Mouse (Mus musculus): ENCODE measurements around the gene Il11. TPM values are rescaled to one million over a fixed set of nuclear protein-coding genes. Genes with fewer than 3 reads are reported as not detected.
A peak's percentile ranks its signal among the peaks of the same experiment; 100 is the strongest.

Il11 gene
- polyA plus RNA-seq, 1 experiment from 2014 or later: 0.11 TPM

- WGBS: under 1% methylated on average over 14 of the region's 14 CpGs
- peaks cover 5% of the 10 kb centered on the region; the same call in 1 of the 2 replicates for H3K36me3 ChIP-seq (ENCODE audit: control insufficient read depth, insufficient read depth)
- ATAC-seq (replicated peaks; ENCODE audit: extremely low read depth, insufficient read depth, low FRiP score): peak; percentile 2
Observed at GRCm38 (mm10) chr7:4740309-4740727, 42.3 kb downstream of the Il11 start.

GRCm38 (mm10) chr7:4739544-4740275 is 42.9 kb downstream of the Il11 start, which contains the start of gene Kmt5c:
Gene Kmt5c, plus strand, starts transcription at chr7:4740115.
- Histone ChIP-seq H3K27ac (ENCODE audit: low read length) (peak within 1 kb of the TSS; percentile 93), H3K4me2 (ENCODE audit: low read depth, low read length) (peak within 1 kb of the TSS; percentile 89), H3K9ac (ENCODE audit: low read length) (peak within 1 kb of the TSS; percentile 94), H3K4me1 (ENCODE audit: control insufficient read depth, insufficient read depth, low read length) (peaks cover 27% of the 10 kb centered on the region), H3K4me3 (ENCODE audit: low read length) (peak within 1 kb of the TSS; percentile 79), H3K27me3 (ENCODE audit: control insufficient read depth, insufficient read depth, low read length) (no peaks in the 10 kb centered on the region), H3K9me3 (replicated peaks; ENCODE audit: control insufficient read depth, low read length) (no peaks in the 10 kb centered on the region), H3K36me3 (ENCODE audit: control insufficient read depth, insufficient read depth) (peaks cover 5% of the 10 kb centered on the region; the same call in 1 of the 2 replicates)
- ATAC-seq (replicated peaks; ENCODE audit: extremely low read depth, insufficient read depth, low FRiP score): peak; percentile 94
- under 1% methylated on average over 39 of the region's 44 CpGs for WGBS

More at GRCm38 (mm10) chr7:4740309-4740727, 42.3 kb downstream of the Il11 start:
- Histone ChIP-seq H3K4me1 (ENCODE audit: control insufficient read depth, insufficient read depth, low read length) (peaks cover 27% of the 10 kb centered on the region), H3K27me3 (ENCODE audit: control insufficient read depth, insufficient read depth, low read length) (no peaks in the 10 kb centered on the region), H3K9me3 (replicated peaks; ENCODE audit: control insufficient read depth, low read length) (no peaks in the 10 kb centered on the region), H3K27ac (ENCODE audit: low read length) (peak overlapping the region; percentile 93), H3K4me2 (ENCODE audit: low read depth, low read length) (peak overlapping the region; percentile 73), H3K4me3 (ENCODE audit: low read length) (peak overlapping the region; percentile 79), H3K9ac (ENCODE audit: low read length) (peak overlapping the region; percentile 94)

- ATAC-seq (replicated peaks; ENCODE audit: extremely low read depth, insufficient read depth, low FRiP score): no peak
- WGBS: 47% methylated on average over 10 of the region's 10 CpGs
- H3K9me3 ChIP-seq (replicated peaks; ENCODE audit: control insufficient read depth, low read length): no peaks in the 10 kb centered on the region
- peaks cover 27% of the 10 kb centered on the region for H3K4me1 ChIP-seq (ENCODE audit: control insufficient read depth, insufficient read depth, low read length)
- peak overlapping the region; percentile 58 for H3K4me3 ChIP-seq (ENCODE audit: low read length)
- peak overlapping the region; percentile 66 for H3K9ac ChIP-seq (ENCODE audit: low read length)
- peak overlapping the region; percentile 89 for H3K4me2 ChIP-seq (ENCODE audit: low read depth, low read length)
- H3K36me3 ChIP-seq (ENCODE audit: control insufficient read depth, insufficient read depth): peaks cover 5% of the 10 kb centered on the region; the same call in 1 of the 2 replicates
- H3K27ac ChIP-seq (ENCODE audit: low read length): peak overlapping the region; percentile 82
- H3K27me3 ChIP-seq (ENCODE audit: control insufficient read depth, insufficient read depth, low read length): no peaks in the 10 kb centered on the region
Observed at GRCm38 (mm10) chr7:4739041-4739543, 43.6 kb downstream of the Il11 start.

- WGBS: 57% methylated on average over 6 of the region's 6 CpGs
- no peak for ATAC-seq (replicated peaks; ENCODE audit: extremely low read depth, insufficient read depth, low FRiP score)
- H3K9ac ChIP-seq (ENCODE audit: low read length): no peak overlapping the region
- no peaks in the 10 kb centered on the region for H3K4me1 ChIP-seq (ENCODE audit: control insufficient read depth, insufficient read depth, low read length)
- H3K36me3 ChIP-seq (ENCODE audit: control insufficient read depth, insufficient read depth): no peaks in the 10 kb centered on the region
- no peak overlapping the region for H3K27ac ChIP-seq (ENCODE audit: low read length)
- H3K4me2 ChIP-seq (ENCODE audit: low read depth, low read length): no peak overlapping the region
- H3K27me3 ChIP-seq (ENCODE audit: control insufficient read depth, insufficient read depth, low read length): no peaks in the 10 kb centered on the region
- no peaks in the 10 kb centered on the region; the same call in 1 of the 2 replicates for H3K9me3 ChIP-seq (replicated peaks; ENCODE audit: control insufficient read depth, low read length)
- no peak overlapping the region for H3K4me3 ChIP-seq (ENCODE audit: low read length)
Observed at GRCm38 (mm10) chr7:4732968-4733392, 49.7 kb downstream of the Il11 start.

- Histone ChIP-seq H3K36me3 (ENCODE audit: control insufficient read depth, insufficient read depth) (no peaks in the 10 kb centered on the region), H3K4me1 (ENCODE audit: control insufficient read depth, insufficient read depth, low read length) (no peaks in the 10 kb centered on the region), H3K9me3 (replicated peaks; ENCODE audit: control insufficient read depth, low read length) (no peaks in the 10 kb centered on the region; the same call in 1 of the 2 replicates), H3K27ac (ENCODE audit: low read length) (no peak overlapping the region), H3K27me3 (ENCODE audit: control insufficient read depth, insufficient read depth, low read length) (no peaks in the 10 kb centered on the region), H3K4me3 (ENCODE audit: low read length) (no peak overlapping the region), H3K4me2 (ENCODE audit: low read depth, low read length) (no peak overlapping the region), H3K9ac (ENCODE audit: low read length) (no peak overlapping the region)
- WGBS: 73% methylated on average over 5 of the region's 5 CpGs
- ATAC-seq (replicated peaks; ENCODE audit: extremely low read depth, insufficient read depth, low FRiP score): no peak
Observed at GRCm38 (mm10) chr7:4731090-4731489, 51.6 kb downstream of the Il11 start.

- Histone ChIP-seq H3K27ac (ENCODE audit: low read length) (no peak within 1 kb of the TSS), H3K9me3 (replicated peaks; ENCODE audit: control insufficient read depth, low read length) (no peaks in the 10 kb centered on the region; the same call in 1 of the 2 replicates), H3K9ac (ENCODE audit: low read length) (no peak within 1 kb of the TSS), H3K4me3 (ENCODE audit: low read length) (no peak within 1 kb of the TSS), H3K4me2 (ENCODE audit: low read depth, low read length) (no peak within 1 kb of the TSS), H3K36me3 (ENCODE audit: control insufficient read depth, insufficient read depth) (no peaks in the 10 kb centered on the region), H3K27me3 (ENCODE audit: control insufficient read depth, insufficient read depth, low read length) (no peaks in the 10 kb centered on the region; the same call in 1 of the 2 replicates), H3K4me1 (ENCODE audit: control insufficient read depth, insufficient read depth, low read length) (no peaks in the 10 kb centered on the region)
- WGBS: 54% methylated on average over 7 of the region's 7 CpGs
- no peak for ATAC-seq (replicated peaks; ENCODE audit: extremely low read depth, insufficient read depth, low FRiP score)
Observed at GRCm38 (mm10) chr7:4725169-4725568, 57.5 kb downstream of the Il11 start, which contains the start of gene Tmem150b. Gene Tmem150b, minus strand, starts transcription at chr7:4725249.

GRCm38 (mm10) chr7:4724359-4724758 is 58.3 kb downstream of the Il11 start:
- no peaks in the 10 kb centered on the region for H3K4me1 ChIP-seq (ENCODE audit: control insufficient read depth, insufficient read depth, low read length)
- H3K27me3 ChIP-seq (ENCODE audit: control insufficient read depth, insufficient read depth, low read length): no peaks in the 10 kb centered on the region; the same call in 1 of the 2 replicates
- H3K27ac ChIP-seq (ENCODE audit: low read length): no peak overlapping the region
- H3K9ac ChIP-seq (ENCODE audit: low read length): no peak overlapping the region
- H3K4me2 ChIP-seq (ENCODE audit: low read depth, low read length): no peak overlapping the region
- no peak for ATAC-seq (replicated peaks; ENCODE audit: extremely low read depth, insufficient read depth, low FRiP score)
- H3K36me3 ChIP-seq (ENCODE audit: control insufficient read depth, insufficient read depth): no peaks in the 10 kb centered on the region
- H3K4me3 ChIP-seq (ENCODE audit: low read length): no peak overlapping the region
- H3K9me3 ChIP-seq (replicated peaks; ENCODE audit: control insufficient read depth, low read length): no peaks in the 10 kb centered on the region
- WGBS: 47% methylated on average over 3 of the region's 3 CpGs

GRCm38 (mm10) chr7:4723508-4723907 is 59.2 kb downstream of the Il11 start:
- no peak overlapping the region for H3K9ac ChIP-seq (ENCODE audit: low read length)
- H3K4me1 ChIP-seq (ENCODE audit: control insufficient read depth, insufficient read depth, low read length): no peaks in the 10 kb centered on the region
- H3K27ac ChIP-seq (ENCODE audit: low read length): no peak overlapping the region
- H3K4me3 ChIP-seq (ENCODE audit: low read length): peak overlapping the region; percentile 21
- H3K27me3 ChIP-seq (ENCODE audit: control insufficient read depth, insufficient read depth, low read length): no peaks in the 10 kb centered on the region; the same call in 1 of the 2 replicates
- H3K36me3 ChIP-seq (ENCODE audit: control insufficient read depth, insufficient read depth): no peaks in the 10 kb centered on the region
- peak overlapping the region; percentile 43 for H3K4me2 ChIP-seq (ENCODE audit: low read depth, low read length)
- WGBS: 36% methylated on average over 12 of the region's 12 CpGs
- no peaks in the 10 kb centered on the region for H3K9me3 ChIP-seq (replicated peaks; ENCODE audit: control insufficient read depth, low read length)
- no peak; the same call in 1 of the 2 replicates for ATAC-seq (replicated peaks; ENCODE audit: extremely low read depth, insufficient read depth, low FRiP score)
